Mouse (Mus musculus) kidney, embryonic 14.5 days (tissue): ENCODE measurements around the gene Pop5. TPM values are rescaled to one million over a fixed set of nuclear protein-coding genes. Genes with fewer than 3 reads are reported as not detected.

Source experiments
- ATAC-seq: fragments of 200-750 bp; cut with Nextera tagmentation; 2 replicates; pipeline ENCODE4 v1.8.0; 2017; ENCODE audit warnings: moderate number of reproducible peaks, mild to moderate bottlenecking, moderate TSS enrichment, moderate library complexity; ENCODE audit not compliant: low FRiP score, low TSS enrichment
- H3K27ac ChIP-seq: fragments of 300-500 bp; sonication (generic); 2 replicates; pipeline ENCODE4 v1.5.1; 2014; ENCODE audit warnings: low read depth, mild to moderate bottlenecking, low read length, moderate library complexity, mixed read lengths
- H3K27me3 ChIP-seq: fragments of 300-500 bp; sonication (generic); 2 replicates; pipeline ENCODE4 v1.6.1; 2014; ENCODE audit warnings: mild to moderate bottlenecking, low read length; ENCODE audit not compliant: control insufficient read depth, insufficient read depth
- H3K36me3 ChIP-seq: fragments of 300-500 bp; sonication (generic); 2 replicates; pipeline ENCODE4 v1.6.1; 2014; ENCODE audit warnings: low read length, mixed read lengths; ENCODE audit not compliant: control insufficient read depth, insufficient read depth
- H3K4me1 ChIP-seq: fragments of 300-500 bp; sonication (generic); 2 replicates; pipeline ENCODE4 v1.6.1; 2014; ENCODE audit warnings: low read length, mixed read lengths; ENCODE audit not compliant: control insufficient read depth, insufficient read depth
- H3K4me2 ChIP-seq: fragments of 300-500 bp; sonication (generic); replicated peaks from 2 replicates; pipeline ENCODE4 v1.6.1; 2014; ENCODE audit warnings: low read depth, mild to moderate bottlenecking, low read length
- H3K4me3 ChIP-seq: fragments of 300-500 bp; sonication (generic); 2 replicates; pipeline ENCODE4 v1.5.1; 2014; ENCODE audit warnings: mild to moderate bottlenecking, low read length
- H3K9ac ChIP-seq: fragments of 300-500 bp; sonication (generic); 2 replicates; pipeline ENCODE4 v1.6.1; 2014; ENCODE audit warnings: low read depth, mild to moderate bottlenecking, low read length, moderate library complexity
- H3K9me3 ChIP-seq: fragments of 300-500 bp; sonication (generic); 2 replicates; pipeline ENCODE4 v1.6.1; 2016; ENCODE audit warnings: low read length; ENCODE audit not compliant: control insufficient read depth
- WGBS: fragments of 180-500 bp; shearing (Covaris S2); extraction: QIAGEN DNeasy Blood & Tissue Kit; methylation state at CpG from one replicate; pipeline ENCODE4 v1.1.7; 2014; 5-methylcytosine and 5-hydroxymethylcytosine counted together
- polyA plus RNA-seq: library from polyadenylated mRNA; unstranded; fragments of >200 nt; fragmentation: Nextera tagmentation; extraction: Ambion mirVana; gene quantifications from 2 replicates; pipeline ENCODE4 v1.2.1, GENCODE M21; 2014

Gene Pop5
- polyA plus RNA-seq, 1 experiment from 2014 or later = 116 TPM

- no peak for ATAC-seq
- H3K27ac ChIP-seq = no peak overlapping the region
Measured at GRCm38 (mm10) chr5:115275998-115276397, 40.4 kb downstream of the Pop5 start.

GRCm38 (mm10) chr5:115278053-115278452, 42.4 kb downstream of the Pop5 start:
- Histone ChIP-seq H3K27ac (no peak overlapping the region), H3K27me3 (no peaks in the 10 kb centered on the region), H3K9me3 (no peaks in the 10 kb centered on the region), H3K4me2 (no peak overlapping the region), H3K4me1 (peaks cover 8% of the 10 kb centered on the region), H3K36me3 (no peaks in the 10 kb centered on the region), H3K9ac (no peak overlapping the region), H3K4me3 (no peak overlapping the region)
- ATAC-seq = no peak
- 86% methylated on average over 1 of the region's 1 CpGs for WGBS

More at GRCm38 (mm10) chr5:115275998-115276397, 40.4 kb downstream of the Pop5 start:
- WGBS = 44% methylated on average over 14 of the region's 14 CpGs
- Histone ChIP-seq H3K9me3 (no peaks in the 10 kb centered on the region), H3K4me2 (no peak overlapping the region), H3K9ac (no peak overlapping the region), H3K36me3 (no peaks in the 10 kb centered on the region), H3K4me1 (peaks cover 13% of the 10 kb centered on the region), H3K27me3 (no peaks in the 10 kb centered on the region), H3K4me3 (no peak overlapping the region)

GRCm38 (mm10) chr5:115278785-115279184, 43.1 kb downstream of the Pop5 start:
- no peak for ATAC-seq
- WGBS = 60% methylated on average over 2 of the region's 2 CpGs
- Histone ChIP-seq H3K9me3 (no peaks in the 10 kb centered on the region), H3K36me3 (peaks cover 6% of the 10 kb centered on the region), H3K27me3 (no peaks in the 10 kb centered on the region), H3K4me3 (no peak overlapping the region), H3K4me2 (no peak overlapping the region), H3K4me1 (peaks cover 5% of the 10 kb centered on the region), H3K27ac (no peak overlapping the region), H3K9ac (no peak overlapping the region)

GRCm38 (mm10) chr5:115279226-115280049, 43.8 kb downstream of the Pop5 start, which contains the start of gene Coq5:
Gene Coq5, plus strand, starts transcription at chr5:115279666.
- Histone ChIP-seq H3K27ac (peak within 1 kb of the TSS; percentile 59; the same call in 1 of the 2 replicates), H3K36me3 (peaks cover 12% of the 10 kb centered on the region), H3K9ac (peak within 1 kb of the TSS; percentile 77), H3K4me1 (peaks cover 5% of the 10 kb centered on the region), H3K27me3 (no peaks in the 10 kb centered on the region), H3K9me3 (no peaks in the 10 kb centered on the region), H3K4me2 (peak within 1 kb of the TSS; percentile 82), H3K4me3 (peak within 1 kb of the TSS; percentile 97)
- 4% methylated on average over 45 of the region's 45 CpGs for WGBS
- ATAC-seq = peak; percentile 68

- WGBS = 7% methylated on average over 17 of the region's 17 CpGs
- Histone ChIP-seq H3K9me3 (no peaks in the 10 kb centered on the region), H3K4me1 (peaks cover 5% of the 10 kb centered on the region), H3K9ac (peak overlapping the region; percentile 77), H3K27me3 (no peaks in the 10 kb centered on the region), H3K27ac (no peak overlapping the region), H3K36me3 (peaks cover 19% of the 10 kb centered on the region), H3K4me2 (peak overlapping the region; percentile 82), H3K4me3 (peak overlapping the region; percentile 97)
- no peak; the same call in 1 of the 2 replicates for ATAC-seq
Measured at GRCm38 (mm10) chr5:115280050-115280687, 44.5 kb downstream of the Pop5 start.

- H3K36me3 ChIP-seq = peaks cover 32% of the 10 kb centered on the region
Measured at GRCm38 (mm10) chr5:115284735-115285134, 49.1 kb downstream of the Pop5 start.

GRCm38 (mm10) chr5:115294173-115294572, 58.5 kb downstream of the Pop5 start:
- Histone ChIP-seq H3K36me3 (peaks cover 67% of the 10 kb centered on the region), H3K9me3 (no peaks in the 10 kb centered on the region), H3K27me3 (no peaks in the 10 kb centered on the region), H3K9ac (no peak overlapping the region), H3K27ac (no peak overlapping the region), H3K4me1 (peaks cover 11% of the 10 kb centered on the region), H3K4me2 (no peak overlapping the region), H3K4me3 (no peak overlapping the region)
- ATAC-seq = no peak
- WGBS = 90% methylated on average over 8 of the region's 8 CpGs

More at GRCm38 (mm10) chr5:115284735-115285134, 49.1 kb downstream of the Pop5 start:
- peaks cover 5% of the 10 kb centered on the region for H3K4me1 ChIP-seq
- no peaks in the 10 kb centered on the region for H3K9me3 ChIP-seq
- H3K4me3 ChIP-seq = no peak overlapping the region
- no peak overlapping the region for H3K9ac ChIP-seq
- no peak for ATAC-seq
- no peak overlapping the region for H3K4me2 ChIP-seq
- H3K27ac ChIP-seq = no peak overlapping the region
- no peaks in the 10 kb centered on the region for H3K27me3 ChIP-seq
- 88% methylated on average over 3 of the region's 3 CpGs for WGBS
